Mouse (Mus musculus) heart, postnatal 0 days (tissue): ENCODE results near the gene Pex14. TPM values are rescaled to one million over a fixed set of nuclear protein-coding genes. Genes with fewer than 3 reads are reported as not detected.

Source experiments
- ATAC-seq: fragments of 200-750 bp; cut with Nextera tagmentation; 2 replicates; pipeline ENCODE4 v1.8.0; 2017; ENCODE audit warnings: low read depth, moderate number of reproducible peaks, moderate library complexity; ENCODE audit not compliant: insufficient read depth
- DNase-seq: peaks from one replicate; pipeline ENCODE4 v3.0.0-alpha.2; 2016; ENCODE audit warnings: low spot score
- H3K27ac ChIP-seq: fragments of 300-500 bp; sonication (generic); 2 replicates; pipeline ENCODE4 v1.5.1; 2014; ENCODE audit warnings: low read depth, mild to moderate bottlenecking
- H3K27me3 ChIP-seq: fragments of 300-500 bp; sonication (generic); 2 replicates; pipeline ENCODE4 v1.6.1; 2014; ENCODE audit warnings: low read length, mixed read lengths; ENCODE audit not compliant: control insufficient read depth, insufficient read depth
- H3K36me3 ChIP-seq: fragments of 300-500 bp; sonication (generic); replicated peaks from 2 replicates; pipeline ENCODE4 v1.6.1; 2014; ENCODE audit warnings: low read length, mixed read lengths; ENCODE audit not compliant: control insufficient read depth, insufficient read depth
- H3K4me1 ChIP-seq: fragments of 300-500 bp; sonication (generic); 2 replicates; pipeline ENCODE4 v1.6.1; 2014; ENCODE audit warnings: antibody characterized with exemption; ENCODE audit not compliant: control insufficient read depth, insufficient read depth
- H3K4me2 ChIP-seq: fragments of 300-500 bp; sonication (generic); 2 replicates; pipeline ENCODE4 v1.6.1; 2014; ENCODE audit warnings: low read depth, mild to moderate bottlenecking, low read length, moderate library complexity
- H3K4me3 ChIP-seq: fragments of 300-500 bp; sonication (generic); 2 replicates; pipeline ENCODE4 v1.5.1; 2014; ENCODE audit warnings: low read depth, low read length
- H3K9ac ChIP-seq: fragments of 300-500 bp; sonication (generic); replicated peaks from 2 replicates; pipeline ENCODE4 v1.6.1; 2014; ENCODE audit warnings: low read depth, low read length, mixed read lengths
- H3K9me3 ChIP-seq: fragments of 300-500 bp; sonication (generic); replicated peaks from 2 replicates; pipeline ENCODE4 v1.6.1; 2016; ENCODE audit warnings: low read length; ENCODE audit not compliant: control insufficient read depth
- CTCF ChIP-seq: IDR thresholded peaks from 2 replicates; pipeline ENCODE4 v1.5.1; 2016; ENCODE audit warnings: antibody characterized with exemption, control low read depth, low read depth
- EP300 ChIP-seq: IDR thresholded peaks from 2 replicates; pipeline ENCODE4 v1.6.1; 2016; ENCODE audit warnings: antibody characterized with exemption, low read depth
- WGBS: fragments of 180-500 bp; shearing (Covaris S2); extraction: QIAGEN DNeasy Blood & Tissue Kit; methylation state at CpG from one replicate; pipeline ENCODE4 v1.1.7; 2014; 5-methylcytosine and 5-hydroxymethylcytosine counted together
- polyA plus RNA-seq: library from polyadenylated mRNA; unstranded; fragments of >200 nt; fragmentation: Nextera tagmentation; extraction: Ambion mirVana; gene quantifications from 2 replicates; pipeline ENCODE4 v1.2.1, GENCODE M21; 2015
- total RNA-seq: library from RNA; depleted of rRNA; stranded (reverse); fragments of >200 nt; gene quantifications from 2 replicates; pipeline ENCODE4 v1.2.3, GENCODE M21; 2014; ENCODE audit warnings: low replicate concordance

The Pex14 gene
- total and polyA plus RNA-seq, 2 experiments from 2014 or later = 38.1 to 43.9 TPM

- Histone ChIP-seq H3K4me2 (no peak overlapping the region), H3K9ac (no peak overlapping the region), H3K4me1 (peaks cover 32% of the 10 kb centered on the region), H3K27ac (peak overlapping the region; percentile 25; the same call in 1 of the 2 replicates), H3K36me3 (0 out of 2 replicates have a peak, but pooled peaks cover 2% of the 10 kb centered on the region), H3K9me3 (no peaks in the 10 kb centered on the region), H3K4me3 (no peak overlapping the region), H3K27me3 (no peaks in the 10 kb centered on the region)
- no peak for ATAC-seq
- 62% methylated on average over 9 of the region's 9 CpGs for WGBS
- TF ChIP-seq CTCF (no peak), EP300 (no peak)
- DNase-seq = no peak
These were observed 121.3 kb downstream of the Pex14 start for GRCm38 (mm10) chr4:148978221-148978855.

DNA sequence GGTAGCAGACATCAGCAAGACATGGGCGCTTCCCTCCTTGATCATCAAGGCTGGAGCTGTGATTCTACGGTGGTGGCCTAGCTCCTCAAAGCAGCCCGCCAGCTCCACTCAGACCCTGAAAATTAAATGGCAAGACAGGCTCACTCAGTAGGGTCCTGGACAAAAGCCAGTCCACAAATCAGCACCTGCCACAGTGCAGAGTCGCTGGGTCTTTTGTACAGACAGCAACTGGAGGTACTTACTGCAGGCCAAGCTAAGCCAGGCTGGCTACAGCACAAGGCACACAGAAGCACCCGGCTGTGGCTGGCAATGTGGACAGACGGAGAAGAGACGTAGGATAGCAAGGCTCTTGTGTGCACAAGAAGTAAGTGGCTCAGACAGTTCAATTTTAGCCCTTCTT lies 124.8 kb downstream of the Pex14 start:
- TF ChIP-seq CTCF = no peak
- no peak for TF ChIP-seq EP300
- Histone ChIP-seq H3K27ac (no peak overlapping the region), H3K9me3 (no peaks in the 10 kb centered on the region), H3K4me3 (no peak overlapping the region), H3K36me3 (no peaks in the 10 kb centered on the region), H3K4me2 (no peak overlapping the region), H3K27me3 (no peaks in the 10 kb centered on the region), H3K4me1 (peaks cover 42% of the 10 kb centered on the region), H3K9ac (no peak overlapping the region)
- ATAC-seq (no peak), DNase-seq (no peak)
- 44% methylated on average over 7 of the region's 7 CpGs for WGBS

DNA sequence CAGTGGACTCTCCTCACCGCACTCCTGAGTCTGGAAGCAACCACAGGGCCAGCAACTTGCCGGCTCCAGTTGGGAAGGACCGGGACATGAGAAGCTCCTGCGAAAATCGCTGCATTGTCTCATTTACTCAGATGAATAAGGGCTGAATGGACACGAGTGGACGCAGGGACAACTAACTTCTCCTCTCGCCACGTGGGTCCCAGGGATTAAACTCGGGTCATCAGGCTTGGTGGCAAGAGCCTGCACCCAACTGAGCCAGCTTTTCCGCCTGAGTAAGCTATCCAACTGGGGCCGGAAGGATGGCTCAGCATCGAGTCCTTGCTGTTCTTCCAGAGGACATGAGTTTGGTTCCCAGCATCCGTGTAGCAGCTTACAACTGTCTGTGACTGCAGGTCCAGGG lies 126.3 kb downstream of the Pex14 start:
- no peak for TF ChIP-seq CTCF
- no peak for TF ChIP-seq EP300
- Histone ChIP-seq H3K36me3 (no peaks in the 10 kb centered on the region), H3K4me1 (peaks cover 35% of the 10 kb centered on the region), H3K27me3 (no peaks in the 10 kb centered on the region), H3K4me2 (no peak overlapping the region), H3K4me3 (no peak overlapping the region), H3K27ac (no peak overlapping the region), H3K9ac (no peak overlapping the region), H3K9me3 (no peaks in the 10 kb centered on the region)
- ATAC-seq (no peak), DNase-seq (no peak)
- WGBS = 86% methylated on average over 14 of the region's 14 CpGs

DNA sequence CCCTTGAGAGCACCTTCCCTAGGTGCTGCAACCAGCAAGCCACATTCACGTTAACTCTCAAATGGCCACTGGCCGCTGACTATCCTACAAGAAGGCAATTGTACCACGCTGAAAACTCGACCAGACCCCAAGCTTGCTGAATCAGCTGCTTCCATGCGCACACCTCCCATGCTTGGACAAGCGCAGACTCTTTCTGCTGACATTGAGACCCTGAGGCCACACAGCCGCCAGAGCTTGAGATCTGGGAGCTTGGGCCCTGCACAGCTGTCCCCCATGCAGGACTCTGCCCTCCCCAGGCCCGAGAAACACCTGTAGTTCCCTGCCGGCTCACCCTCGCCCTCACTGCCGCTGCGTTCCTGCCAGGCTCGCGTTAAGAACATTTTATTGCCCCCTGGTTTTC lies 127.0 kb downstream of the Pex14 start:
- ATAC-seq (no peak), DNase-seq (no peak)
- WGBS = 92% methylated on average over 14 of the region's 14 CpGs
- H3K9me3 ChIP-seq = no peaks in the 10 kb centered on the region
- no peak for TF ChIP-seq EP300
- TF ChIP-seq CTCF = no peak
- no peak overlapping the region for H3K4me3 ChIP-seq
- no peaks in the 10 kb centered on the region for H3K27me3 ChIP-seq
- no peak overlapping the region for H3K4me2 ChIP-seq
- H3K9ac ChIP-seq = no peak overlapping the region
- no peaks in the 10 kb centered on the region for H3K36me3 ChIP-seq
- H3K27ac ChIP-seq = no peak overlapping the region
- peaks cover 31% of the 10 kb centered on the region for H3K4me1 ChIP-seq

DNA sequence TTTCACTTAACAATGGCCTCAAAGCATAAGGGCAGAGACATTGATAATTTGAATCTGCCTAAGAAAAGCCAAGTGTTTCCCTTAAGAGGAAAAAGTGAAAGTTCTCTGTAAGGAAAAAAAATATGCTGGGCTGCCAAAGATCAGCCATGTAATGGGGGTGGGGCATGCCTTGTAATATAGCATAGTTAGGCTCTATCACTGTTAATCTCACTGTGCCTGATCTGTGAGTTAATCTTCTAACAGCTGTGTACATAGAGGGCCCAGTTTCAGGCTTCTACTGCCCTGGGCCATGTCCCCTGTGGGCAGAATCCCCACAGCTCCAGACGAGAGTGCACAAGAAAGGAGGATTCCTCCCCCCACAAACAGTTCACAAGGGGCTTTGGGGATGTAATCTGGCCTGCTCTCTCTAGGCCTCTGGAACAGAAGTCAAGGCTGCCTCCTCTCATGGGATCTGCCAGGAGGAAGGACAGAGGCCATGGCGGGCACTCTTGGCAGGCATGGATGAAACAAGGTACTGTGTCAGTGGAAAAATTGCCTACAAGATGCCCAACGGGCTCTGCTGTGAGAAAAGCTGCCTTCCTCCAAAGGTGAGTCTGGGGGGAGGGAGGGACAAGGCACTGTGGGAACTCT lies 127.9 kb downstream of the Pex14 start:
- WGBS = 61% methylated on average over 3 of the region's 3 CpGs
- ATAC-seq (no peak), DNase-seq (no peak)
- H3K27ac ChIP-seq = no peak overlapping the region
- H3K9me3 ChIP-seq = no peaks in the 10 kb centered on the region
- no peak overlapping the region for H3K4me2 ChIP-seq
- 0 out of 2 replicates have a peak overlapping the region, but pooled peaks have one; percentile 3 for H3K9ac ChIP-seq
- no peaks in the 10 kb centered on the region for H3K36me3 ChIP-seq
- H3K4me3 ChIP-seq = no peak overlapping the region
- peaks cover 31% of the 10 kb centered on the region for H3K4me1 ChIP-seq
- no peak for TF ChIP-seq CTCF
- TF ChIP-seq EP300 = no peak
- H3K27me3 ChIP-seq = no peaks in the 10 kb centered on the region
